Comparison of ENCODE assay signal across 8 mouse cellular contexts in genomic region chr9:66513150-66513549, GRCm38 (mm10). TPM values are rescaled to one million over a fixed set of nuclear protein-coding genes. Genes with fewer than 3 reads are reported as not detected.
A peak's percentile ranks its signal among the peaks of the same experiment; 100 is the strongest.
DNase-seq lines count a peak whose midpoint lies in the region; ATAC-seq and TF ChIP-seq lines count a peak whose summit lies in the region.

No protein-coding gene starts in this region.

- TF ChIP-seq CTCF in olfactory bulb, adult 2 months (IDR thresholded peaks at IDR 0.05; ENCODE audit: insufficient read depth, low read depth, low read length): no peak

- no peaks in the 10 kb centered on the region for H3K27me3 ChIP-seq in lung, embryonic 15.5 days
- no peaks in the 10 kb centered on the region for H3K27me3 ChIP-seq in forebrain, embryonic 14.5 days (replicated peaks; ENCODE audit: control insufficient read depth, insufficient read depth, low read length)
- H3K27me3 ChIP-seq in kidney, embryonic 14.5 days (ENCODE audit: control insufficient read depth, insufficient read depth, low read length): no peaks in the 10 kb centered on the region

- H3K9ac ChIP-seq in lung, embryonic 15.5 days: no peak overlapping the region
- no peak overlapping the region for H3K9ac ChIP-seq in forebrain, embryonic 14.5 days (ENCODE audit: low read length)
- no peak overlapping the region for H3K9ac ChIP-seq in kidney, embryonic 14.5 days (ENCODE audit: low read depth, low read length)

- ATAC-seq in lung, embryonic 15.5 days (ENCODE audit: borderline replicate concordance, extremely low read depth, low FRiP score, low TSS enrichment): no peak
- no peak for ATAC-seq in forebrain, embryonic 14.5 days
- no peak for ATAC-seq in kidney, embryonic 14.5 days (ENCODE audit: low FRiP score, low TSS enrichment)

- peaks cover 28% of the 10 kb centered on the region for H3K4me1 ChIP-seq in lung, embryonic 15.5 days
- H3K4me1 ChIP-seq in forebrain, embryonic 14.5 days (ENCODE audit: control insufficient read depth, insufficient read depth, low read length): peaks cover 12% of the 10 kb centered on the region
- H3K4me1 ChIP-seq in kidney, embryonic 14.5 days (ENCODE audit: control insufficient read depth, insufficient read depth, low read length): peaks cover 19% of the 10 kb centered on the region
- H3K4me1 ChIP-seq in olfactory bulb, adult 2 months (ENCODE audit: control insufficient read depth, insufficient read depth, low read length): peaks cover 29% of the 10 kb centered on the region

- peak overlapping the region; percentile 91 for H3K4me2 ChIP-seq in lung, embryonic 15.5 days
- no peak overlapping the region for H3K4me2 ChIP-seq in forebrain, embryonic 14.5 days (ENCODE audit: low read length)
- no peak overlapping the region; the same call in 1 of the 2 replicates for H3K4me2 ChIP-seq in kidney, embryonic 14.5 days (replicated peaks; ENCODE audit: low read depth, low read length)

- H3K27ac ChIP-seq in lung, embryonic 15.5 days: peak overlapping the region; percentile 72
- H3K27ac ChIP-seq in forebrain, embryonic 14.5 days (ENCODE audit: low read depth, low read length): peak overlapping the region; percentile 1; the same call in 1 of the 2 replicates
- peak overlapping the region; percentile 99; the same call in 1 of the 2 replicates for H3K27ac ChIP-seq in kidney, embryonic 14.5 days (ENCODE audit: low read depth, low read length)
- peak overlapping the region; percentile 74; the same call in 1 of the 2 replicates for H3K27ac ChIP-seq in olfactory bulb, adult 2 months (ENCODE audit: insufficient read depth, low read depth, low read length)

- no peak for DNase-seq in lung, adult 18-20 months
- DNase-seq in brain, adult 2 months (ENCODE audit: low read depth, low spot score): peak; percentile 82
- DNase-seq in forebrain, embryonic 14.5 days (ENCODE audit: low spot score): peak; percentile 47
- DNase-seq in layer of hippocampus, adult 18-20 months (ENCODE audit: low spot score in 2 of 2): no peak
- DNase-seq in urinary bladder, adult 2 months (ENCODE audit: low spot score): no peak

- peaks cover 37% of the 10 kb centered on the region for H3K36me3 ChIP-seq in lung, embryonic 15.5 days
- peaks cover 63% of the 10 kb centered on the region for H3K36me3 ChIP-seq in forebrain, embryonic 14.5 days (ENCODE audit: control insufficient read depth, insufficient read depth, low read length)
- H3K36me3 ChIP-seq in kidney, embryonic 14.5 days (ENCODE audit: control insufficient read depth, insufficient read depth, low read length): peaks cover 46% of the 10 kb centered on the region

- no peak for TF ChIP-seq POLR2A in olfactory bulb, adult 2 months (IDR thresholded peaks at IDR 0.05; ENCODE audit: insufficient read depth, low read depth, low read length)

- no peak overlapping the region for H3K4me3 ChIP-seq in lung, embryonic 15.5 days
- H3K4me3 ChIP-seq in forebrain, embryonic 14.5 days (ENCODE audit: low read depth, low read length): no peak overlapping the region
- H3K4me3 ChIP-seq in kidney, embryonic 14.5 days (ENCODE audit: low read length): no peak overlapping the region
- H3K4me3 ChIP-seq in olfactory bulb, adult 2 months (ENCODE audit: insufficient read depth, low read depth, low read length): no peak overlapping the region

- no peaks in the 10 kb centered on the region for H3K9me3 ChIP-seq in lung, embryonic 15.5 days
- no peaks in the 10 kb centered on the region for H3K9me3 ChIP-seq in forebrain, embryonic 14.5 days (replicated peaks; ENCODE audit: control insufficient read depth, low read length)
- no peaks in the 10 kb centered on the region for H3K9me3 ChIP-seq in kidney, embryonic 14.5 days (ENCODE audit: control insufficient read depth, low read length)

RNA-seq across cellular contexts. Expression of gene Fbxl22, which starts 1.2 kb away (rescaled TPM):
- 6.8 and 8.2 TPM in 2 replicates for polyA plus RNA-seq in lung, embryonic 15.5 days (2015; fragmentation: Nextera tagmentation; extraction: Ambion mirVana)
- polyA plus RNA-seq in forebrain, embryonic 14.5 days (2014; fragmentation: Nextera tagmentation; extraction: Ambion mirVana): 1.3 and 1.9 TPM in 2 replicates
- polyA plus RNA-seq in kidney, embryonic 14.5 days (2014; fragmentation: Nextera tagmentation; extraction: Ambion mirVana): 1.8 and 2.3 TPM in 2 replicates
- polyA plus RNA-seq in olfactory bulb, adult 2 months (2012; ENCODE audit: insufficient read depth, insufficient read length, low replicate concordance, missing spikeins): not detected in 2 replicates
- total RNA-seq in layer of hippocampus, adult 18-20 months (2021): under 1 TPM; 0.20 to 0.30 TPM
- 80.6 and 96.3 TPM in 2 replicates for polyA plus RNA-seq in urinary bladder, adult 2 months (2012; rRNA removed)

Comparison
In these comparisons a context has a peak if more than half of its experiments do, and no peak if none do; other contexts are left out.
1. H3K27ac ChIP-seq: peak in every context shown above with its lines; median percentile 99 in kidney, embryonic 14.5 days; 74 in olfactory bulb, adult 2 months; 72 in lung, embryonic 15.5 days; 1 in forebrain, embryonic 14.5 days.
2. DNase-seq: peak in brain, adult 2 months (single experiment) and forebrain, embryonic 14.5 days (single experiment); none in lung, adult 18-20 months (0 of 2), layer of hippocampus, adult 18-20 months (0 of 2) and urinary bladder, adult 2 months (single experiment).